Mouse (Mus musculus) splenic B cell, adult 2 months (primary cell): ENCODE data around the gene Gm17334.
A peak's percentile ranks its signal among the peaks of the same experiment; 100 is the strongest.

Source experiments
- DNase-seq: peaks from one replicate; pipeline ENCODE4 v3.0.0-alpha.2; 2011; ENCODE audit warnings: low read depth, low spot score
- H3K27me3 ChIP-seq: 2 replicates; pipeline ENCODE4 v1.6.1; 2012; ENCODE audit warnings: mild to moderate bottlenecking, low read length, moderate library complexity, mixed read lengths; ENCODE audit not compliant: control insufficient read depth, poor library complexity, insufficient read depth, severe bottlenecking
- H3K36me3 ChIP-seq: 2 replicates; pipeline ENCODE4 v1.6.1; 2012; ENCODE audit warnings: mild to moderate bottlenecking, low read length, moderate library complexity, mixed read lengths; ENCODE audit not compliant: control insufficient read depth, poor library complexity, insufficient read depth, severe bottlenecking

The Gm17334 gene

DNA sequence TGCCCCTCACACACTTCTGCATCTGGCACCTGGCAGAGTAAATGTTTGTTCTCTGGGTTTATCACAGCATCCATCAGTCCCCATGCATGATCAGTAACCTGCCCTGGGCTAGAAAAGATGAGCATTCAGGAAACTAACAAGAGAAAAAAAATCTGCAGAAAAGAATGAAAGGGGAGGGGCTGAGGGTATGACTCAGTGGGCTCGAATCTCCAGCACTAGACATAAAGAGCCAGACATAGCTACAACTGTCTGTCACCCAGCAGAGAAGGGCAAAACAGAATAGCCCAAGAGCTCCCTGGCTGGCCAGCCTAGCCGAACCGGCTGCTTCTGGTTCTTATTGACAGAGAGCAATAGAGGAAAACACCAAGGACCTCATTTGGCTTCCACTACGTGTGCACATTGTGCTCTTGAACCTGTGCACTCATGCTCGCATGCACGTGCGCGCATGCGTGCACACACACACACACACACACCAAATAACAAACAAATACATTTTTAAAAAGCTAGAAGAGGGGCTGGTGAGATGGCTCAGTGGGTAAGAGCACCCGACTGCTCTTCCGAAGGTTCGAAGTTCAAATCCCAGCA, 17.9 kb downstream of the Gm17334 start:
- Histone ChIP-seq H3K27me3 (no peaks in the 10 kb centered on the region), H3K36me3 (no peaks in the 10 kb centered on the region)
- no peak for DNase-seq

- Histone ChIP-seq H3K36me3 (no peaks in the 10 kb centered on the region), H3K27me3 (no peaks in the 10 kb centered on the region)
- no peak for DNase-seq
Measured at GRCm38 (mm10) chr11:53749716-53750352, 23.2 kb downstream of the Gm17334 start.

DNA sequence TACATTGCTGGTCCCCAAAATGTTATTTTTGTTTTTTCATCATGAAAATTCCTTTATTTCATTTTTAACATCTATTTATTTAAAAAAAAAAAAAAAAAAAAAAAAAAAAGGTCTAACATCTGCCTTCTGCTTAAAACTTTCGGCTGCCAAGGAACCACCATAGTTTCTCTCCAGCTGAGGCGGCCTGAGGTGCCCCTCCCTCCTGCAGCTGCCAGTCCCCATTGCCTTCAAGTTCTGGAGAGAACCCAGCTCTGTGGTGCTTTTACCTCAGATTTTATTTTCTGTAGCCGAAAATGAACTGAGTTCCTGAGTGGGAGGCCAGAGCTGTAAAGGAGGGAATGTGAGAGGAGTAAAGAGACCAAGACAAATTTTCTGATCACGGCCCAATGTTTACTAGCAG, 23.7 kb downstream of the Gm17334 start:
- H3K27me3 ChIP-seq, result no peaks in the 10 kb centered on the region
- no peaks in the 10 kb centered on the region for H3K36me3 ChIP-seq
- DNase-seq, result no peak

- peak; percentile 57 for DNase-seq
- no peaks in the 10 kb centered on the region for H3K27me3 ChIP-seq
Measured at GRCm38 (mm10) chr11:53748614-53749013, 24.4 kb downstream of the Gm17334 start.

GRCm38 (mm10) chr11:53747985-53748384, 25.0 kb downstream of the Gm17334 start:
- peak; percentile 69 for DNase-seq
- Histone ChIP-seq H3K27me3 (no peaks in the 10 kb centered on the region), H3K36me3 (no peaks in the 10 kb centered on the region)

More at GRCm38 (mm10) chr11:53748614-53749013, 24.4 kb downstream of the Gm17334 start:
- H3K36me3 ChIP-seq, result no peaks in the 10 kb centered on the region

- Histone ChIP-seq H3K36me3 (no peaks in the 10 kb centered on the region), H3K27me3 (no peaks in the 10 kb centered on the region)
- no peak for DNase-seq
Measured at GRCm38 (mm10) chr11:53745260-53745659, 27.7 kb downstream of the Gm17334 start.

DNA sequence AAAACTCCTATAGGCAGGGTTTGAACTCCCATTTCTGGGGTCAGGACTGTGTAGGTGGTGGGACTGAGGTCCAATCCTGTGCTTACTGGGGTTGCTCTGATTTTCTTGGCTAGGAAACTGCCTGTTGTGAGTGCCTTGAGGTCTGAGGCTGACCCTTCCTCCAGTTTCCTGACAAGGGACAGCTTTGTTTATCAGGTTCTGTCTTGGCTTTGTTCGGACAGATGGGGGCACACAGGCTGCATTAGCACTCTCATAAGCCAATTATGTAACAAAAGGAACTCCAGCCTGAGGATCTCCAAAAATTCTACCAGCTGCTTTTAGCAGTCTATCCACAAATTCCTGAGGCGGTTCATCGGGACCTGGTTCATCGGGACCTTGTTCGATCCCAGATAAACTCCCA, 30.6 kb downstream of the Gm17334 start:
- Histone ChIP-seq H3K36me3 (no peaks in the 10 kb centered on the region), H3K27me3 (no peaks in the 10 kb centered on the region)
- DNase-seq, result no peak

DNA sequence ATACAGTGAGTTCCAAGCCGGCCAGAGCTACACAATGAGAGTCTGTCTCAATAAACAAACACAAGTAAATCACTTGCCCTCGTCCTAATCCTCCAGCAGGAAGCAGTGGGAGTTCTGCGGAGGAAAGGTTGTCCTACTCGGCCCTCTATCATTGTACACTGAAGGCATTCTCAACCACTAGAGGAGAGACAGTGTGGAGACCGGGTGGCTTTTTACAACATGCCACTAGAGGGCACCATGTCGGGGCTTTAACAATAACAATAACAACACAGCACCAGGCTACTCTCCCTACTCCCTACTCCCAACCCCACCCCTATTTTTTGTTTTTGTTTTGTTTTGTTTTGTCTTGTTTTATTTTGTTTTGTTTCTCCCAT, 35.4 kb downstream of the Gm17334 start:
- DNase-seq, result peak; percentile 76
- no peaks in the 10 kb centered on the region for H3K27me3 ChIP-seq
- no peaks in the 10 kb centered on the region for H3K36me3 ChIP-seq

DNA sequence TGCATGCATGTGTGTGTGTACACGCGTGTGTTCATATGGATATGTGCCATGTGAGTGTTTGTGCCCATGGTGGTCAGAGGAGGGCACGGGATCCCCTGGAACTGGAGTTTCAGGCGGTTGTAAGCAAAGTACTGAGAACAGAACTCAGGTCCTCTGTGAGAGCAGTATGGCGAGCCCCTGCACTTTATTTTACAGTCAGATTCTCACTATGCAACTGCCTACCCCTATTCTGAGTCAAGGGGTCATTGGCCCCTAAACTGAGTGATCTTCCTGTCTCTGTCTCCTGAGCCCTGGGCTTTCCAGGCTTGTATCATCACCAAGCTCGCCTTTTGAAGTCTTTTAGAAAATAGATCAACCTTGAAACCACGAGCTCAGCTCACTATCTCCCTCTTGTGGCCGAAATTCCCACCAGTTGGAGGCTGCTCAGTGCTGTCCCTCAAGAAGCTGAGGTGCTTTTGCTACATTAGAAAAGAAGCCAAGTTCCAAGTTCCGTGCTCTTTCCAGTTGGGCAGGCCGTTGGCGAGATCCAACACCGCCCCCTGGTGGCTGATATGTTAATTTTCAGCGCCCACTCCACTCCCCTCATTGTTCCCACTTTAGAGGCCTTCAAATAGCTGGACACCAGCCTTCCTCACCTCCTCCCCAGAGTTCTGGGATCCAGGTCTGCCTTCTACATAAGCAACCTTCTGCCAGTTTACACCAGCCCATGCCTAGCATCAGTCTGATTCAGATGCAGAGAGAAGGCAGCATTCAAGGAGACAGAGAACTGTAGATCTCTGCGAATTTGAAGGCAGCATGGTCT, 36.0 kb downstream of the Gm17334 start:
- Histone ChIP-seq H3K36me3 (no peaks in the 10 kb centered on the region), H3K27me3 (no peaks in the 10 kb centered on the region)
- peak; percentile 91 for DNase-seq

DNA sequence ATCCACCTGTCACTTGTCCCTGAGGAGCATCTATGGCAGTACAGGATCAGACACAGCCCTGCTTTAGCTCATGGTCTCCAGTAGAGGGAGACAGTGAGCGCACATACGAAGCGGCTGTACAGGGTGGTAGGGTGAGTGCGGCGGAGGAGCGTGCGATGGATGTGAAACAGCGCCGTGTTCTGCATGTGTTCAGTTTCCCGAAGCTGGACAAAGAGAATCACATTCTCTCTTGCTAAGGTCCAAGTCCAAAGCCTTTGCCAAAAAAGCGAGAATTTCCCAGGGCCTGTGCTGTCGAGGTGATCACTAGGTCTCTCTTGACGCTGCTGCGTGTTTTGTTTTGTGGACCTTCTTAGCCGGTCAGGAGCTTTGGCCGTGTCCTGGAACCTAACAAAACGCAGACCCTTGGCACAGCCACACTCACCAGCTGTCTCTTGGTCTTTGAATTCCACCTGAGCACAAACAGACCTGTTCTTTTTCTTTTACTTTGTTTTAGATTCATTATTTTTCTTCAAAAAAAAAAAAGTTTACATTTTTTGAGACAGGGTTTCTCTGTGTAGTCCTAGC, 37.2 kb downstream of the Gm17334 start:
- peak; percentile 91 for DNase-seq
- Histone ChIP-seq H3K36me3 (no peaks in the 10 kb centered on the region), H3K27me3 (no peaks in the 10 kb centered on the region)

DNA sequence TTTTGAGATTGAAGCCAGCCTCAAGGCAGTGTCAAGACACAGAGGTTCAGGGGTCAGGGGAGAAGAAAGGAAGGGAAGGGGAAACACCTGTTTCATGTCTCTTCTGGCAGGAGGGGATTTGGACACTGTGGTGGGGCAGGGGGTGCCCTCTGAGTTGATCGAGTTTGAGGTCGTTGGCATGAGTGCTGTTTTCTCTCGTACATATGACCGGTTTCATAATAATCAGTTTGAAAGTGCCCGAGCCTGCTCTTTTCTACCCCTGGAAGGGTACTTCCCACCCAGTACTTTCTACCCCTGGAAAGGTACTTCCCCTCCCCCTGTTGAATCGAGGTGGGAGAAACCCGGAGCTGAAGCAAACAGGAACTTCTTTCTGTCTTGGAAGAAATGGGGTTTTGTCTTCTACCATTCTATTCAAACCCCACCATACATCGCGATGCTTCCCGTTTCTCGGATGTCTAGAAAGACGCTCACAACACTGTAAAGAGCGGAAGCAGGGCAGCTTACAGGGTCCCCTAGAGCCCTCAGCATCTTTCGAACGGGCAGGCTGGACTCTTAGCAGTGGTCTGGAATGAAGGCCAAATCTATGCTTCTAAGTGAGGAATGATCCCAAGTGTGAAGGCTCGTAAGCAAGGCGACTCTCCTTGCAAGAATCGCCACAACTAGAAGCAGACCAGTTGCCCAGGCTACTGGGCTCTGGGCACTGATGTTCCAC, 37.9 kb downstream of the Gm17334 start:
- DNase-seq, result no peak
- H3K27me3 ChIP-seq, result no peaks in the 10 kb centered on the region
- H3K36me3 ChIP-seq, result no peaks in the 10 kb centered on the region

DNA sequence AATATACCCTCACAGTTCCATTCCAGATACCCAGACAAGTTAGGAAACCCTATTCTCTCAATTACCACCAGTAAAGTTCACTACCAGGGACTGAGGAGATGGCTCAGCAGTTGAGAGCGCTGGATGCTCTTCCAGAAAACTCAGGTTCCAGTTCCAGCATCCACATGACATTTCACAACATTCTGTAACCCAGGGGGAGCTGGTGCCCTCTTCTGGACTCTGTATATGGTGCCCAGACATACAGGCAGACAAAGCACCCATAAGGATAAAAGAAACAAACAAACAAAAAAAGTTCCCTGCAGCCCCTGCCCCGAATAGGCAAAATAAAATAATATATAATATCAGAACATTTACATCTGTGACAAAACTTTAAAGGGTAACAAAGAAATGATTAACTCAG, 38.6 kb downstream of the Gm17334 start:
- DNase-seq, result no peak
- Histone ChIP-seq H3K27me3 (no peaks in the 10 kb centered on the region), H3K36me3 (no peaks in the 10 kb centered on the region)

DNA sequence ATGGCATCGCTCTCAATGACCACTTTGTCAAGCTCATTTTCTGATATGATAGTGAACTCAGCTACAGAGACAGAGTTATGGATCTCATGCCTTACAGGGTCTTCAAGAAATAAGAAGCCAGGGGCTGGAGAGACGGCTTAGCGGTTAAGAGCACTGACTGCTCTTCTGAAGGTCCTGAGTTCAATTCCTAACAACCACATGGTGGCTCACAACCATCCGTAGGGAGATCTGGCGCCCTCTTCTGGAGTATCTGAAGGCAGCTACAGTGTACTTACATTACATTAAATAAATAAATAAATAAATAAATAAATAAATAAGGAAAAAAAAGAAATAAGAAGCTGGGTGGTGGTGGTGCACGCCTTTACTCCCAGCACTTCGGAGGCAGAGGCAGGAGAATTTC, 39.2 kb downstream of the Gm17334 start:
- H3K27me3 ChIP-seq, result no peaks in the 10 kb centered on the region
- DNase-seq, result peak; percentile 56
- no peaks in the 10 kb centered on the region for H3K36me3 ChIP-seq

DNA sequence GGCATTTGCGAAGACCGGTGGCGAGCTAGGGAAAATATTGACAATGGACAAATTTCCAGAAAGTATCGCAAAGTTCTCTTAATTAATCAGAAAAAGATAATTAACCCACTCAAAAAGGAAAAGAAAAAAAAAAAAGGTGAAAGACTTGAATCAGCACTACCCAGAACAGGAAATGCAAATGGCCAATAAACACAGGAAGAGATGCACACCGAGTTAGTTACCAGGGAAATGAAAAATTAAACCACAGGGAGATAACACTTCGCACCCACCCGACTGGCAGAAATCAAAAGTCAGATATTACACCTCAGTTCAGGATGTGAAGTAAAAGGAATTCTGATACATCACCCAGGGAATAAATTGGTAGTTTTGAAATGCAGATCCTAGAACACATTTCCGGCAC, 40.7 kb downstream of the Gm17334 start:
- DNase-seq, result no peak
- Histone ChIP-seq H3K27me3 (no peaks in the 10 kb centered on the region), H3K36me3 (no peaks in the 10 kb centered on the region)
